Mouse (Mus musculus): ENCODE results near the gene Krt25. TPM values are rescaled to one million over a fixed set of nuclear protein-coding genes. Genes with fewer than 3 reads are reported as not detected.

Gene Krt25
- polyA plus RNA-seq, 1 experiment from 2014 or later = 0.12 TPM

DNA sequence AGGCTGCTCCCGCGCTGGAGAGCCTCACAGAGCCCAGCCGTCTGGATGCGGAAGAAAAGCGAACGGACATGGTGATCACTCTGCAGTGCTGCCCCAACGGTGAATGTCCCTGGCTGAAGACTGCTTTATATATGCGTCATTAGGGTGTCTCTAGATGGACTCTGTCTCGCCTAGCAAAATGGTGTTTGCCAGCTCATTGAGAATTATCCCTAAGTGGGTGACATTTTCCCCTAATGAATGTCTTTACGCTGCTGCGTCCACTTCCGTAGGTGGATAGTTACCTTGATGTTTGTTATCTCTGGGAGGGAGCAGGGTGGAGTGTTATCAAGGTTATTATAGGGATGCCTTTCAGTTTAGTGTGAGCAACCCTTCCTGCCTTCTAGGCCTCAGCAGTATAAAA is 28.3 kb upstream of the Krt25 start, which contains the start of gene Krt27:
Gene Krt27 (minus strand): TSS at position 101 of the 400 bp plus-strand sequence.
- H3K27ac ChIP-seq (replicated peaks) = no peak within 1 kb of the TSS
- no peak for ATAC-seq (ENCODE audit: low FRiP score, low TSS enrichment)
- 66% methylated on average over 12 of the region's 12 CpGs for WGBS

DNA sequence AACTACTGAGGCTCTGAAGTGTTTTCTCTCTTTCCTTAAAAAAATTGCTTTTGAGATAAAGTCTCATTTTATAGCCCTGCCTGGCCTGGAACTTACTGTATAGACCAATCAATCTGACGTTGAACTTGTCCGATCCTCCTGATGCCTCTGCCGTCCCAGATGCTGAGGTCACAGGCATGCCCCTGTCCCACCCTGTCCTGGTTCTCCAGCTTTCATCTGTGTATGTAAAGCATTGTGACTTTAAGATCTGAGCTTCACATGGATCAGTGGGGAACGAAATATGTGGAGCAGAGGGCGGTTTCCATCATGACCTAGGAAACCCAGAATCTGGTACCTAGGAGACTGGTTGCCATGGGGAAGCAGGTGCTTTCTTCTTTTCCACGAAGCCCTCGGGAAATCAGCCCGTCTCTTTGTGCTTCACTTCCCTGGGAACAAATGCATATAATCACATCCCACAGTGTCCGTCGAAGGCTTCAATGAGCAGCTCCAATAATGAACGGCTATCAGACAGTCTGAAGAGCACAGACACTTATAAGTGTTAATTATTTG is 16.6 kb upstream of the Krt25 start:
- no peaks in the 10 kb centered on the region for H3K9me3 ChIP-seq (ENCODE audit: control insufficient read depth, low read length)
- TF ChIP-seq EP300 (optimal IDR thresholded peaks at IDR 0.05) = no peak
- 73% methylated on average over 11 of the region's 11 CpGs for WGBS
- no peaks in the 10 kb centered on the region for H3K36me3 ChIP-seq (ENCODE audit: control insufficient read depth, insufficient read depth, low read length)
- no peak overlapping the region for H3K9ac ChIP-seq (ENCODE audit: low read length)
- H3K4me2 ChIP-seq (replicated peaks; ENCODE audit: low read depth) = no peak overlapping the region
- H3K4me3 ChIP-seq (ENCODE audit: low read depth, low read length) = no peak overlapping the region
- DNase-seq (ENCODE audit: low spot score) (no peak), ATAC-seq (ENCODE audit: low FRiP score, low TSS enrichment) (no peak)
- H3K27me3 ChIP-seq (ENCODE audit: control insufficient read depth, insufficient read depth, low read length) = no peaks in the 10 kb centered on the region
- H3K27ac ChIP-seq (replicated peaks) = no peak overlapping the region
- no peaks in the 10 kb centered on the region for H3K4me1 ChIP-seq (replicated peaks; ENCODE audit: control insufficient read depth, insufficient read depth)

More for the DNA sequence above, 28.3 kb upstream of the Krt25 start, which contains the start of gene Krt27:
- H3K36me3 ChIP-seq (ENCODE audit: control insufficient read depth, insufficient read depth, low read length) = no peaks in the 10 kb centered on the region
- no peak within 1 kb of the TSS for H3K9ac ChIP-seq (ENCODE audit: low read length)
- H3K4me1 ChIP-seq (replicated peaks; ENCODE audit: control insufficient read depth, insufficient read depth) = no peaks in the 10 kb centered on the region
- TF ChIP-seq CTCF (IDR thresholded peaks at IDR 0.05; ENCODE audit: low read depth) (no peak), EP300 (optimal IDR thresholded peaks at IDR 0.05) (no peak)
- H3K27me3 ChIP-seq (ENCODE audit: control insufficient read depth, insufficient read depth, low read length) = no peaks in the 10 kb centered on the region
- no peak within 1 kb of the TSS for H3K4me2 ChIP-seq (replicated peaks; ENCODE audit: low read depth)
- no peak within 1 kb of the TSS for H3K4me3 ChIP-seq (ENCODE audit: low read depth, low read length)
- H3K9me3 ChIP-seq (ENCODE audit: control insufficient read depth, low read length) = no peaks in the 10 kb centered on the region
- no peak for DNase-seq (ENCODE audit: low spot score)

DNA sequence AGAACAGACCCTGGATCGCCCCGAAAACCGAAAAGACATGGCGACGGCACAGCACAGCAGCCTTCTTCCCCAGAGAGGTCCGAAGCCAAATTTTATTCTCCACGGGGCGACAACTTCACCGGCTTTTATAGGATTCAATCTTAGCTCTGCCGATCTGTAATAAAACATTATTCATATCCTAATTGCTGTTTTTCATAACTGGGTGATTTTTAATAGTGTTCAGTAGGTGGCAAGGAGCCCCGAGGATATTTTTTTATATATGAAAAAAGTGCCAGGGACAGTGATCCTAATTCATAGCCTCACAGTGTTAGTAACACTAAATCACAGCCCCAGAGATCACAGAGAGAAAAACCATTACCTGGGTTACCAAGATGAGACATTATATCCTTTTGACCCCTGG is 15.1 kb upstream of the Krt25 start, which contains the start of gene Krt26:
Gene Krt26 (minus strand): TSS at position 101 of the 400 bp plus-strand sequence.
- Histone ChIP-seq H3K4me2 (replicated peaks; ENCODE audit: low read depth) (no peak within 1 kb of the TSS), H3K9me3 (ENCODE audit: control insufficient read depth, low read length) (no peaks in the 10 kb centered on the region), H3K27me3 (ENCODE audit: control insufficient read depth, insufficient read depth, low read length) (no peaks in the 10 kb centered on the region), H3K36me3 (ENCODE audit: control insufficient read depth, insufficient read depth, low read length) (no peaks in the 10 kb centered on the region), H3K4me3 (ENCODE audit: low read depth, low read length) (no peak within 1 kb of the TSS), H3K27ac (replicated peaks) (no peak within 1 kb of the TSS), H3K9ac (ENCODE audit: low read length) (no peak within 1 kb of the TSS), H3K4me1 (replicated peaks; ENCODE audit: control insufficient read depth, insufficient read depth) (no peaks in the 10 kb centered on the region)
- TF ChIP-seq CTCF (IDR thresholded peaks at IDR 0.05; ENCODE audit: low read depth) = no peak
- TF ChIP-seq EP300 (optimal IDR thresholded peaks at IDR 0.05) = no peak
- ATAC-seq (ENCODE audit: low FRiP score, low TSS enrichment) (no peak), DNase-seq (ENCODE audit: low spot score) (no peak)
- 95% methylated on average over 11 of the region's 11 CpGs for WGBS

DNA sequence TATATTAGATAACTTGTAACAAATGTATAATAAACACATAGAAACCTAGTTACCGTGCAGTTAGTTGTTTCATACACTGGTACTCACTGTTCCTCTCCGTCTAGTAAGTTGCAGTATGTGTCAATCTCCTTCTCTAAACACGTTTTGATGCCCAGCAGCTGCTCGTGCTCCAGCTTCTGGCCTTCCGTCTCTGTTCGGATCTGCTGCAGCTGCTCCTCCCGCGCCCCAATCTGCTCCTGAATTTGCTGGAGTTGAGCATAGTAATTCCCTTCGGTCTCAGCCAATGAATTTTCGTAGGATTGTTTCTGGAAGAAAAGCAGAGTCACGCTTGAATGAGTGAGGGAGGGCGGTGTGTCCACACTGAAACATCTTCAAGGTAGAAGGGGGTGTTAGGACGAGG is 10.7 kb upstream of the Krt25 start:
- Histone ChIP-seq H3K27ac (replicated peaks) (no peak overlapping the region), H3K36me3 (ENCODE audit: control insufficient read depth, insufficient read depth, low read length) (no peaks in the 10 kb centered on the region), H3K4me1 (replicated peaks; ENCODE audit: control insufficient read depth, insufficient read depth) (no peaks in the 10 kb centered on the region), H3K27me3 (ENCODE audit: control insufficient read depth, insufficient read depth, low read length) (no peaks in the 10 kb centered on the region), H3K4me2 (replicated peaks; ENCODE audit: low read depth) (no peak overlapping the region), H3K9me3 (ENCODE audit: control insufficient read depth, low read length) (no peaks in the 10 kb centered on the region), H3K4me3 (ENCODE audit: low read depth, low read length) (no peak overlapping the region), H3K9ac (ENCODE audit: low read length) (no peak overlapping the region)
- no peak for DNase-seq (ENCODE audit: low spot score)
- TF ChIP-seq EP300 (optimal IDR thresholded peaks at IDR 0.05) (no peak), CTCF (IDR thresholded peaks at IDR 0.05; ENCODE audit: low read depth) (no peak)
- 43% methylated on average over 13 of the region's 13 CpGs for WGBS
- ATAC-seq (ENCODE audit: low FRiP score, low TSS enrichment) = no peak

DNA sequence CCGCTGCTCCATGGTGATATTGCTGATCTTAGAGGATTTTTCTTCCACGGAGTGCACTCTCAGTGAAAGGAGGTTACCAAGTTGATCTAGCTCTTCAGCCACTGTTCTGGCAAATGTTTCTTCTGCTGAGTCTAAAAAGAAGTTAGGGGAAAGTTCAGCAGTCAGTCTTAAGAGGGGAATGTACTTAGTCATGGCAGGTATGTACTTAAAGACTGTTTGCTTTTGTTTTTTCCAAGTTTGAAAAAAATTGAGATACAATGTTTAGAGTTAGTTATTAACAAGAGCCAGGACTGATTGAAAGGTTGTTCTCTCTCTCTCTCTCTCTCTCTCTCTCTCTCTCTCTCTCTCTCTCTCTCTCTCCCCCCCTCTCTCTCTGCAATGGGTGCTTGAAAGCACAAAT is 6.9 kb upstream of the Krt25 start:
- peak; percentile 67; the same call in 1 of the 2 replicates for ATAC-seq (ENCODE audit: low FRiP score, low TSS enrichment)

DNA sequence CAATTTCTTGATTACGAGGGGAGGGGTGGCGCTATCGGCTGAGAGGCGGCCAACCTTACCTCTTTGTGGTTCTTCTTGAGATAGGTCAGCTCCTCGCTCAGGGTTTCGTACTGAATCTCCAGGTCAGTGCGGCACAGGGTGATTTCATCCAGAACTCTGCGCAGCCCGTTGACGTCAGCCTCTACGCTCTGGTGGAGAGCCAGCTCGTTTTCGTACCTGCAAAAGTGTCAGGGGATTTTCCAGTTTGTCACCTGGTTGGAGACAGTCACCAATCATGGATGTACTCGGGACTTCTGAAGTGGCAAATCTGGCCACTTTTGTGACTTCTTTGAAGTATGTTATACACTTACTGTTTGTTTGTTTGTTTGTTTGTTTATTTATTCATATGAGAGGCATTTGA is 1.7 kb downstream of the Krt25 start:
- DNase-seq (ENCODE audit: low spot score) = no peak
- 90% methylated on average over 14 of the region's 14 CpGs for WGBS
- Histone ChIP-seq H3K4me1 (replicated peaks; ENCODE audit: control insufficient read depth, insufficient read depth) (no peaks in the 10 kb centered on the region), H3K4me3 (ENCODE audit: low read depth, low read length) (no peak overlapping the region), H3K36me3 (ENCODE audit: control insufficient read depth, insufficient read depth, low read length) (no peaks in the 10 kb centered on the region), H3K9me3 (ENCODE audit: control insufficient read depth, low read length) (no peaks in the 10 kb centered on the region), H3K27ac (replicated peaks) (no peak overlapping the region), H3K9ac (ENCODE audit: low read length) (no peak overlapping the region), H3K27me3 (ENCODE audit: control insufficient read depth, insufficient read depth, low read length) (no peaks in the 10 kb centered on the region), H3K4me2 (replicated peaks; ENCODE audit: low read depth) (no peak overlapping the region)
- ATAC-seq (ENCODE audit: low FRiP score, low TSS enrichment) = no peak
- TF ChIP-seq CTCF (IDR thresholded peaks at IDR 0.05; ENCODE audit: low read depth) (no peak), EP300 (optimal IDR thresholded peaks at IDR 0.05) (no peak)

More for the DNA sequence above, 6.9 kb upstream of the Krt25 start:
- TF ChIP-seq EP300 (optimal IDR thresholded peaks at IDR 0.05) (no peak), CTCF (IDR thresholded peaks at IDR 0.05; ENCODE audit: low read depth) (no peak)
- Histone ChIP-seq H3K36me3 (ENCODE audit: control insufficient read depth, insufficient read depth, low read length) (no peaks in the 10 kb centered on the region), H3K9ac (ENCODE audit: low read length) (no peak overlapping the region), H3K27me3 (ENCODE audit: control insufficient read depth, insufficient read depth, low read length) (no peaks in the 10 kb centered on the region), H3K9me3 (ENCODE audit: control insufficient read depth, low read length) (no peaks in the 10 kb centered on the region), H3K27ac (replicated peaks) (no peak overlapping the region), H3K4me1 (replicated peaks; ENCODE audit: control insufficient read depth, insufficient read depth) (no peaks in the 10 kb centered on the region), H3K4me2 (replicated peaks; ENCODE audit: low read depth) (no peak overlapping the region), H3K4me3 (ENCODE audit: low read depth, low read length) (no peak overlapping the region)
- DNase-seq (ENCODE audit: low spot score) = no peak
- 22% methylated on average over 2 of the region's 2 CpGs for WGBS
